Mouse (Mus musculus) embryonic fibroblast, embryonic 13.5 days (primary cell): ENCODE data around the gene E2f2.

Experiments used
- CTCF ChIP-seq: IDR thresholded peaks from 2 replicates; pipeline ENCODE4 v1.5.1; 2011; ENCODE audit warnings: mild to moderate bottlenecking, control low read depth, low read length, moderate library complexity, borderline replicate concordance; ENCODE audit not compliant: insufficient read depth
- POLR2A ChIP-seq: IDR thresholded peaks from 2 replicates; pipeline ENCODE4 v1.6.1; 2011; ENCODE audit warnings: low read depth, mild to moderate bottlenecking, control low read depth, low read length, moderate library complexity

- TF ChIP-seq CTCF, result no peak
- peak; percentile 58 for TF ChIP-seq POLR2A
Observed at GRCm38 (mm10) chr4:136172011-136172541, at the start of gene E2f2.
